ENCODE assay signal across 16 mouse cellular contexts in the genomic region with DNA sequence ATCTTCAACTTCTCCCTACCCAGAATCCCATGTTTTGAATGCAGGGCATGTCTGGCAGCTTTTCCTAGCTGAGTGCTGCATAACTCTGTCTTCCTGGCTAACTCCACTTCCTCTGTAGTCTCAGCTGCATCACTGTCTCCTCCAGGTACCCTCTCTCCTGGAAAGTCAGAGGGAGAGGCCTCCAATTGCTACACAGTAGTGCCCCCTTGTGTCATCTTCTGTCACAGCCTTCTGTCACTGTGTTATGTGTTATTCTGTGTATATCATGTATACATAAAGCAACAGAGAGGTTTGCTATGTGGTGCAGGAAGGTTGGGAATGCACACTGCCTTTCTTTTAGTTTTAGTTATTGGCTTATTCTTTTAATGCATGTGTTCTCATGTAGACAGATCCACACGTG.
A peak's percentile ranks its signal among the peaks of the same experiment; 100 is the strongest.
DNase-seq lines count a peak whose midpoint lies in the region; ATAC-seq and TF ChIP-seq lines count a peak whose summit lies in the region.
"Had no signal": no experiment of that assay in that cellular context is flagged by ENCODE, and none has a peak within 500 bp of the region (broad histone marks: within the 10 kb centered on the region; RNA-seq: fewer than 3 reads in every experiment).

No protein-coding gene starts in this region.

- no peak; the same call in 1 of the 2 replicates for TF ChIP-seq CTCF in left cerebral cortex, adult 2 months (IDR thresholded peaks at IDR 0.05)

- no peak overlapping the region for H3K4me3 ChIP-seq in left cerebral cortex, adult 2 months
- H3K4me3 ChIP-seq: forebrain, embryonic 15.5 days; hindbrain, embryonic 10.5 days; liver, embryonic 15.5 days; myocyte had no signal

- intact Hi-C loops in left cerebral cortex, postnatal 4 days (cut with DNase I): no loop called here
- intact Hi-C loops in left cerebral cortex, adult 2 months (cut with DNase I): no loop called here

- H3K36me3 ChIP-seq in splenic B cell, adult 2 months (ENCODE audit: control insufficient read depth, insufficient read depth, low read length, poor library complexity, severe bottlenecking): no peaks in the 10 kb centered on the region
- H3K36me3 ChIP-seq: forebrain, embryonic 15.5 days; hindbrain, embryonic 10.5 days; liver, embryonic 15.5 days had no signal

- H3K27ac ChIP-seq in left cerebral cortex, adult 2 months: no peak overlapping the region
- H3K27ac ChIP-seq: forebrain, embryonic 15.5 days; hindbrain, embryonic 10.5 days; liver, embryonic 15.5 days had no signal

- no peak for ATAC-seq in CD4-positive, CD25-positive, alpha-beta regulatory T cell, adult 4 months
- ATAC-seq: forebrain, embryonic 15.5 days had no signal

- no peaks in the 10 kb centered on the region for H3K27me3 ChIP-seq in splenic B cell, adult 2 months (ENCODE audit: control insufficient read depth, insufficient read depth, low read length, poor library complexity, severe bottlenecking)
- H3K27me3 ChIP-seq: forebrain, embryonic 15.5 days; liver, embryonic 15.5 days had no signal

- DNase-seq in CD4-positive, CD25-positive, alpha-beta regulatory T cell, adult 2 months (ENCODE audit: low read depth, low spot score): peak; percentile 37
- DNase-seq in left cerebral cortex, postnatal 4 days: peak; percentile 24
- DNase-seq in left cerebral cortex, adult 2 months (ENCODE audit: extremely low spot score in 1 of 2, low spot score in 2 of 2): no peak
- peak; percentile 16 for DNase-seq in R1 (ENCODE audit: low read depth, low spot score)
- peak; percentile 3 for DNase-seq in splenic B cell, adult 2 months (ENCODE audit: low read depth, low spot score)
- no peak for DNase-seq in layer of hippocampus, adult 18-20 months (ENCODE audit: low spot score in 2 of 2)
- DNase-seq in yolk sac, embryonic 10.5 days (ENCODE audit: low spot score): no peak
- DNase-seq: adrenal gland, adult 8-10 months; gastrocnemius, postnatal 10 days; kidney, adult 11 months; right cerebral cortex, postnatal 14 days had no signal

Comparison
In these comparisons a context has a peak if more than half of its experiments do, and no peak if none do; other contexts are left out.
1. DNase-seq: peak in CD4-positive, CD25-positive, alpha-beta regulatory T cell, adult 2 months (single experiment), left cerebral cortex, postnatal 4 days (single experiment), R1 (single experiment) and splenic B cell, adult 2 months (single experiment); none in left cerebral cortex, adult 2 months (0 of 2), layer of hippocampus, adult 18-20 months (0 of 2) and yolk sac, embryonic 10.5 days (single experiment).